Mouse (Mus musculus) ovary, adult 18-20 months (tissue): ENCODE results near the gene Mdga1.

Source experiments
- DNase-seq: peaks from one replicate; pipeline ENCODE4 v3.0.0; 2022; ENCODE audit warnings: low spot score, mixed read lengths

The Mdga1 gene

GRCm38 (mm10) chr17:29918791-29919551, 50.9 kb downstream of the Mdga1 start:
- no peak for DNase-seq

- no peak for DNase-seq
Observed at GRCm38 (mm10) chr17:29916968-29917367, 52.9 kb downstream of the Mdga1 start.

GRCm38 (mm10) chr17:29915820-29916219, 54.1 kb downstream of the Mdga1 start:
- DNase-seq = no peak

- no peak for DNase-seq
Observed at GRCm38 (mm10) chr17:29913301-29913965, 56.5 kb downstream of the Mdga1 start.

- no peak for DNase-seq
Observed at GRCm38 (mm10) chr17:29912733-29913132, 57.2 kb downstream of the Mdga1 start.

GRCm38 (mm10) chr17:29909031-29909430, 60.9 kb downstream of the Mdga1 start:
- DNase-seq = no peak

GRCm38 (mm10) chr17:29904694-29905093, 65.2 kb downstream of the Mdga1 start:
- no peak for DNase-seq

GRCm38 (mm10) chr17:29902406-29903155, 67.3 kb downstream of the Mdga1 start:
- DNase-seq = no peak

- DNase-seq = no peak
Observed at GRCm38 (mm10) chr17:29900289-29900688, 69.6 kb downstream of the Mdga1 start.

- no peak for DNase-seq
Observed at GRCm38 (mm10) chr17:29896181-29897054, 73.5 kb downstream of the Mdga1 start.

GRCm38 (mm10) chr17:29895566-29895965, 74.3 kb downstream of the Mdga1 start:
- no peak for DNase-seq

- DNase-seq = no peak
Observed at GRCm38 (mm10) chr17:29894965-29895364, 74.9 kb downstream of the Mdga1 start.

- DNase-seq = no peak
Observed at GRCm38 (mm10) chr17:29890451-29891110, 79.3 kb downstream of the Mdga1 start.

- DNase-seq = no peak
Observed at GRCm38 (mm10) chr17:29888981-29889980, 80.6 kb downstream of the Mdga1 start.

- DNase-seq = no peak
Observed at GRCm38 (mm10) chr17:29887881-29888826, 81.7 kb downstream of the Mdga1 start.

GRCm38 (mm10) chr17:29887271-29887880, 82.5 kb downstream of the Mdga1 start:
- no peak for DNase-seq

GRCm38 (mm10) chr17:29886655-29887251, 83.1 kb downstream of the Mdga1 start:
- DNase-seq = no peak

GRCm38 (mm10) chr17:29886061-29886460, 83.8 kb downstream of the Mdga1 start:
- no peak for DNase-seq
